Mouse (Mus musculus) gonadal fat pad, adult 2 months (tissue): Measurements from ENCODE around the gene Slc16a11. TPM values are rescaled to one million over a fixed set of nuclear protein-coding genes. Genes with fewer than 3 reads are reported as not detected.

Experiments
- DNase-seq: peaks from one replicate; pipeline ENCODE4 v3.0.0-alpha.2; 2012; ENCODE audit warnings: low read depth
- polyA plus RNA-seq: library from polyadenylated mRNA; depleted of rRNA; stranded (reverse); fragments of >200 nt; gene quantifications from 2 replicates; pipeline ENCODE4 v1.2.3, GENCODE M21; 2012; rRNA removed

Gene Slc16a11
- polyA plus RNA-seq, 1 experiment = 30.7 TPM

GRCm38 (mm10) chr11:70251853-70252252, 39.3 kb downstream of the Slc16a11 start:
- no peak for DNase-seq

- no peak for DNase-seq
Measured at GRCm38 (mm10) chr11:70254337-70254736, 41.8 kb downstream of the Slc16a11 start.

DNA sequence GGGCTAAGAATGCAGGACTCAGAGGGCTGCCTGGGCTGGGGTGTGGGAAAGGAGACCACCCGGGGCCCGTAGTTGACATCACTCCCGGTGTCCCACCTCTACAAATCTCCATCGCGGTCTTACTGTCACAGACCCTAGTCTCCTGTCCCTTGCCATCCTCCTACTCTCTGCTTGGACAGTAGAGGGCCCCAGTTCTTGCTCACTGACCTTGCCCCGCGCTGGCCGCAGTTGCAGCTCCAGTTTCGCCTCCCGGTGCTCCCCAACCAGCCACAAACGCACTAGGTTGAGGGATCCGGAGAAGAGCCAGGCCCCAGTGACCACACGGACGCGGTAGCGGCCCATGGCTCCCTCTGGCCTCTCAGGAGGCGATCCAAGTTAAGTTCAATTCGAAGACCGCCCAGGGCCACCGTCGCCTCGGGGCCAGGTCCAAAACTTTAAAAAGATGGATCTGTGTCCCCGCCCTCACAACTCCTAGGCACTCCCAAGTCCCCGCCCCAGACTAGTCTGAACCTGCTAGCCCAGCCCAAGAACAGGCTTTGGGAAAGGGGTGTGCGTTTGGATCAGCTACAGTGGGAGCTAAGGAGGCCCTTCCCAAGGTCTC, 42.5 kb downstream of the Slc16a11 start, which contains the start of gene Alox12:
TSS of gene Alox12 (minus strand) at position 423 of the 601 bp plus-strand sequence.
- no peak for DNase-seq

DNA sequence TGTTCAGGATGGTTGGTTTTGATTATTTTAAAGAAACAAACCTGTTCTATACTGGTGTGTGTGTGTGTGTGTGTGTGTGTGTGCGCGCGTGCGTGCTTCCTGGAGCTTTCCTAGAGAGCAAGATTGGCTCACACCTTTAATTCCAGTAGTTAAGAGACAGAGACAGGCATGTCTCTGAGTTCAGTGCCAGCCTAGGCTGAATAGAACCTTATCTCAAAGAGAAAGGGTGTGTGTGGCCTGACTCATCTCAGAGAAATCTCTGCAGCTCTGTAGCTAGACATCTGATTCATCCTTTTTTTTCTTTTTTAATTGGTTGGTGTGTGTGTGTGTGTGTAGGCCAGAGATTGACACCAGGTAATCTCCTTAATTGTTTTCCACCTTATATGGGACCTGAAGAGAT, 46.5 kb downstream of the Slc16a11 start:
- DNase-seq = no peak

GRCm38 (mm10) chr11:70265252-70265651, 52.7 kb downstream of the Slc16a11 start:
- no peak for DNase-seq

- no peak for DNase-seq
Measured at GRCm38 (mm10) chr11:70265819-70266218, 53.3 kb downstream of the Slc16a11 start.

Other genes starting within 250 kb of the Slc16a11 start
- 88.4 and 172 TPM in 2 replicates for gene Cldn7, start 248.0 kb upstream of the Slc16a11 start, polyA plus RNA-seq
- 94.3 and 108 TPM in 2 replicates for gene Ctdnep1, start 231.6 kb upstream of the Slc16a11 start, polyA plus RNA-seq
- 60.1 and 80.3 TPM in 2 replicates for gene Elp5, start 230.2 kb upstream of the Slc16a11 start, polyA plus RNA-seq
- gene Gabarap, start 221.6 kb upstream of the Slc16a11 start, polyA plus RNA-seq = 568 and 793 TPM in 2 replicates
- gene Phf23, start 217.0 kb upstream of the Slc16a11 start, polyA plus RNA-seq = 22.8 and 23.2 TPM in 2 replicates
- 13.7 and 19.1 TPM in 2 replicates for gene Dvl2, start 212.2 kb upstream of the Slc16a11 start, polyA plus RNA-seq
- 79.9 and 96.2 TPM in 2 replicates for gene Acadvl, start 197.3 kb upstream of the Slc16a11 start, polyA plus RNA-seq
- gene Dlg4, start 195.8 kb upstream of the Slc16a11 start, polyA plus RNA-seq = 12.8 and 16.6 TPM in 2 replicates
- 0.08 and 0.72 TPM in 2 replicates for gene Asgr1, start 158.7 kb upstream of the Slc16a11 start, polyA plus RNA-seq
- gene Asgr2, start 120.1 kb upstream of the Slc16a11 start, polyA plus RNA-seq = 0.93 and 1.4 TPM in 2 replicates
- 14.1 and 33.9 TPM in 2 replicates for gene Mgl2, start 82.4 kb upstream of the Slc16a11 start, polyA plus RNA-seq
- gene Clec10a, start 56.6 kb upstream of the Slc16a11 start, polyA plus RNA-seq = 19.1 and 24.5 TPM in 2 replicates
- 22.1 and 30.3 TPM in 2 replicates for gene Slc16a13, start 8.3 kb downstream of the Slc16a11 start, polyA plus RNA-seq
- gene Bcl6b, start 17.0 kb downstream of the Slc16a11 start, polyA plus RNA-seq = 8.1 and 9.1 TPM in 2 replicates
- 61.6 and 71.7 TPM in 2 replicates for gene 0610010K14Rik, start 25.2 kb downstream of the Slc16a11 start, polyA plus RNA-seq
- gene Gm21988, start 27.1 kb downstream of the Slc16a11 start, polyA plus RNA-seq = 7.6 and 11.2 TPM in 2 replicates
- gene Rnasek, start 27.1 kb downstream of the Slc16a11 start, polyA plus RNA-seq = 341 and 367 TPM in 2 replicates
- 26.5 and 31.6 TPM in 2 replicates for gene Alox12, start 42.6 kb downstream of the Slc16a11 start, polyA plus RNA-seq
- gene Alox12e, start 109.9 kb downstream of the Slc16a11 start, polyA plus RNA-seq = 2.2 and 3.1 TPM in 2 replicates
- 5.8 and 6.8 TPM in 2 replicates for gene Alox15, start 139.3 kb downstream of the Slc16a11 start, polyA plus RNA-seq
- 15.2 and 16.4 TPM in 2 replicates for gene Pelp1, start 197.3 kb downstream of the Slc16a11 start, polyA plus RNA-seq
- gene Arrb2, start 219.9 kb downstream of the Slc16a11 start, polyA plus RNA-seq = 58.5 and 60.4 TPM in 2 replicates
- 19.4 and 21.9 TPM in 2 replicates for gene Med11, start 239.2 kb downstream of the Slc16a11 start, polyA plus RNA-seq
- 3.3 and 4.8 TPM in 2 replicates for gene Zmynd15, start 246.7 kb downstream of the Slc16a11 start, polyA plus RNA-seq
- 15.4 and 16.9 TPM in 2 replicates for gene Cxcl16, start 247.2 kb downstream of the Slc16a11 start, polyA plus RNA-seq